ENCODE assay signal across 11 mouse cellular contexts in genomic region chr12:3739749-3740704, GRCm38 (mm10).
DNase-seq lines count a peak whose midpoint lies in the region; ATAC-seq lines count a peak whose summit lies in the region.
"Had no signal": no experiment of that assay in that cellular context is flagged by ENCODE, and none has a peak within 500 bp of the region (broad histone marks: within the 10 kb centered on the region; RNA-seq: fewer than 3 reads in every experiment).

No protein-coding gene starts in this region.

- no peak overlapping the region for H3K4me3 ChIP-seq in neural tube, embryonic 11.5 days (ENCODE audit: low read depth, low read length)
- H3K4me3 ChIP-seq: forebrain, embryonic 12.5 days had no signal

- H3K9ac ChIP-seq in neural tube, embryonic 11.5 days (ENCODE audit: low read length): no peak overlapping the region
- H3K9ac ChIP-seq: forebrain, embryonic 12.5 days had no signal

- H3K9me3 ChIP-seq in neural tube, embryonic 11.5 days (ENCODE audit: control insufficient read depth, low read length): no peaks in the 10 kb centered on the region
- H3K9me3 ChIP-seq: forebrain, embryonic 12.5 days had no signal

- no peak for ATAC-seq in neural tube, embryonic 11.5 days (ENCODE audit: insufficient read depth, low FRiP score, low TSS enrichment)

- DNase-seq in heart, adult 11 months: peak; percentile 91
- no peak for DNase-seq in heart, postnatal 4 days
- no peak for DNase-seq in neural tube, embryonic 11.5 days (ENCODE audit: low spot score)
- no peak for DNase-seq in neural tube, embryonic 10.5 days (ENCODE audit: extremely low spot score, low spot score)
- peak; percentile 21 to 23 for DNase-seq in monocyte, adult 2 months (ENCODE audit: low read depth in 1 of 2, low spot score in 2 of 2)
- peak; percentile 19 to 24 for DNase-seq in thymus, postnatal 36 days
- no peak for DNase-seq in retina, embryonic 14.5 days (ENCODE audit: low spot score)
- DNase-seq in gastrocnemius, postnatal 10 days: no peak
- DNase-seq: cerebellum, postnatal 14 days; right cerebral cortex, postnatal 14 days had no signal

- H3K27me3 ChIP-seq in neural tube, embryonic 11.5 days (ENCODE audit: control insufficient read depth, insufficient read depth, low read length): no peaks in the 10 kb centered on the region
- H3K27me3 ChIP-seq: forebrain, embryonic 12.5 days had no signal

- H3K36me3 ChIP-seq in neural tube, embryonic 11.5 days (ENCODE audit: control insufficient read depth, insufficient read depth, low read length): no peaks in the 10 kb centered on the region
- H3K36me3 ChIP-seq: forebrain, embryonic 12.5 days had no signal

- 80% methylated on average over 18 of the region's 18 CpGs for WGBS in neural tube, embryonic 11.5 days

- H3K4me1 ChIP-seq in neural tube, embryonic 11.5 days (ENCODE audit: control insufficient read depth, insufficient read depth, low read length): no peaks in the 10 kb centered on the region
- H3K4me1 ChIP-seq: forebrain, embryonic 12.5 days had no signal

- H3K27ac ChIP-seq in neural tube, embryonic 11.5 days (ENCODE audit: low read depth, low read length): 0 out of 2 replicates have a peak overlapping the region, but pooled peaks have one; percentile 17
- H3K27ac ChIP-seq: forebrain, embryonic 12.5 days had no signal

- no peak overlapping the region for H3K4me2 ChIP-seq in neural tube, embryonic 11.5 days (ENCODE audit: low read depth)
- H3K4me2 ChIP-seq: forebrain, embryonic 12.5 days had no signal

Comparison
In these comparisons a context has a peak if more than half of its experiments do, and no peak if none do; other contexts are left out.
1. DNase-seq: peak in heart, adult 11 months (single experiment), monocyte, adult 2 months (2 of 2) and thymus, postnatal 36 days (2 of 2); none in heart, postnatal 4 days (single experiment), neural tube, embryonic 11.5 days (single experiment), neural tube, embryonic 10.5 days (single experiment), retina, embryonic 14.5 days (single experiment) and gastrocnemius, postnatal 10 days (single experiment).